In genomic region chr3:35753825-35754767, GRCm38 (mm10) we compare ENCODE assay signal across 8 mouse cellular contexts. TPM values are rescaled to one million over a fixed set of nuclear protein-coding genes. Genes with fewer than 3 reads are reported as not detected.
DNase-seq lines count a peak whose midpoint lies in the region; ATAC-seq and TF ChIP-seq lines count a peak whose summit lies in the region.

Gene Atp11b, plus strand, starts transcription at chr3:35754106.

- peak within 1 kb of the TSS; percentile 93 for H3K9ac ChIP-seq in hindbrain, postnatal 0 days (replicated peaks; ENCODE audit: low read length)

- H3K4me3 ChIP-seq in gastrocnemius, adult 2 months = peak within 1 kb of the TSS; percentile 99
- peak within 1 kb of the TSS; percentile 92 for H3K4me3 ChIP-seq in hindbrain, postnatal 0 days (ENCODE audit: low read length)

- no peaks in the 10 kb centered on the region for H3K36me3 ChIP-seq in hindbrain, postnatal 0 days (ENCODE audit: insufficient read depth, low read length)

- ATAC-seq in hindbrain, postnatal 0 days = peak; percentile 93
- peak; percentile 80 for ATAC-seq in megakaryocyte progenitor cell, adult 5-6 weeks (replicated peaks; ENCODE audit: poor library complexity)

- H3K4me1 ChIP-seq in hindbrain, postnatal 0 days (ENCODE audit: insufficient read depth, low read length) = no peaks in the 10 kb centered on the region

- peak; percentile 60 for TF ChIP-seq CTCF in gastrocnemius, adult 2 months (IDR thresholded peaks at IDR 0.05)
- TF ChIP-seq CTCF in hindbrain, postnatal 0 days (IDR thresholded peaks at IDR 0.05; ENCODE audit: low read depth) = no peak

- under 1% methylated on average over 99 of the region's 114 CpGs for WGBS in hindbrain, postnatal 0 days

- H3K9me3 ChIP-seq in hindbrain, postnatal 0 days (ENCODE audit: low read length) = no peaks in the 10 kb centered on the region

- intact Hi-C loops in gastrocnemius, adult 2 months (cut with DNase I) = loop anchor here (5.0 to 10.0 kb wide), 4 partner anchors 178 to 1669 kb away; partner anchors contain the start of genes Dnajc19 and Mccc1

- DNase-seq in ZHBTc4 (ENCODE audit: low read depth, low spot score) = peak; percentile 93
- peak; percentile 57 to 77 for DNase-seq in cerebellum, postnatal 4 days (ENCODE audit: low spot score in 2 of 2)
- peak; percentile 88 for DNase-seq in gastrocnemius, adult 2 months
- peak; percentile 85 for DNase-seq in hindbrain, postnatal 0 days (ENCODE audit: low spot score)
- DNase-seq in left cerebral cortex, adult 9 months (ENCODE audit: low spot score in 2 of 2) = peak; percentile 16 to 57
- peak; percentile 76 for DNase-seq in right cerebral cortex, postnatal 14 days
- DNase-seq in urinary bladder, postnatal 36 days (ENCODE audit: low spot score in 2 of 2) = peak; percentile 71 to 83

- H3K4me2 ChIP-seq in hindbrain, postnatal 0 days (ENCODE audit: low read depth, low read length) = peak within 1 kb of the TSS; percentile 59

- no peaks in the 10 kb centered on the region for H3K27me3 ChIP-seq in hindbrain, postnatal 0 days (ENCODE audit: insufficient read depth, low read length)

- peak within 1 kb of the TSS; percentile 92 for H3K27ac ChIP-seq in gastrocnemius, adult 2 months
- H3K27ac ChIP-seq in hindbrain, postnatal 0 days = peak within 1 kb of the TSS; percentile 91

RNA-seq across cellular contexts. Expression of gene Atp11b, which starts in this region (rescaled TPM):
- total RNA-seq in gastrocnemius, adult 2 months (2021) = 10 to 100 TPM; 18.8 to 20.2 TPM
- 39.9 and 47.3 TPM in 2 replicates for total RNA-seq in hindbrain, postnatal 0 days (2014; rRNA removed)
- polyA plus RNA-seq in hindbrain, postnatal 0 days (2015; fragmentation: Nextera tagmentation; extraction: Ambion mirVana) = 31.6 and 37.2 TPM in 2 replicates
- total RNA-seq in megakaryocyte progenitor cell, adult 5-6 weeks (2015) = 218 and 248 TPM in 2 replicates
- total RNA-seq in megakaryocyte progenitor cell, adult 5-6 weeks (2017) = 110 and 139 TPM in 2 replicates

Comparison
In these comparisons a context has a peak if more than half of its experiments do, and no peak if none do; other contexts are left out.
1. Peak in every context shown above with its lines: DNase-seq, ATAC-seq, H3K4me3 ChIP-seq and H3K27ac ChIP-seq.
2. DNase-seq: peak in every context shown above with its lines; median percentile 93 in ZHBTc4; 88 in gastrocnemius, adult 2 months; 85 in hindbrain, postnatal 0 days; 77 in urinary bladder, postnatal 36 days; 76 in right cerebral cortex, postnatal 14 days; 67 in cerebellum, postnatal 4 days; 36 in left cerebral cortex, adult 9 months.